Mouse (Mus musculus): ENCODE measurements around the gene Cox14.

GRCm38 (mm10) chr15:99731678-99732077, 6.3 kb downstream of the Cox14 start:
- TF ChIP-seq EP300 (IDR thresholded peaks at IDR 0.05; ENCODE audit: insufficient read depth, low read depth, low read length) (no peak), POLR2A (IDR thresholded peaks at IDR 0.05; ENCODE audit: insufficient read depth, low read length) (no peak), CTCF (IDR thresholded peaks at IDR 0.05; ENCODE audit: low read depth, low read length) (no peak)
